Mouse (Mus musculus): Measurements from ENCODE around the gene Actl7a.
A peak's percentile ranks its signal among the peaks of the same experiment; 100 is the strongest.

Actl7a gene

GRCm38 (mm10) chr4:56767861-56768284 lies 24.7 kb downstream of the Actl7a start:
- DNase-seq: peak; percentile 4

GRCm38 (mm10) chr4:56768913-56769312 lies 25.7 kb downstream of the Actl7a start:
- DNase-seq: peak; percentile 10

GRCm38 (mm10) chr4:56771065-56771464 lies 27.9 kb downstream of the Actl7a start:
- no peak for DNase-seq

- DNase-seq: no peak
These were observed 48.2 kb downstream of the Actl7a start for GRCm38 (mm10) chr4:56791373-56791772.
